Mouse (Mus musculus) 3134 (cell line): ENCODE data around the gene Prph.
A peak's percentile ranks its signal among the peaks of the same experiment; 100 is the strongest.
"Not testable (repeated sequence)": the region's sequence is repeated elsewhere in the genome, so short reads cannot be mapped to it uniquely, and the experiment has no call there.

ENCODE experiments used
- DNase-seq: peaks from one replicate; pipeline ENCODE4 v3.0.0-alpha.2; 2011; ENCODE audit warnings: low spot score; ENCODE audit not compliant: insufficient read length; ENCODE audit errors: extremely low read depth

Prph gene

GRCm38 (mm10) chr15:99074600-99075333, 19.8 kb downstream of the Prph start:
- peak; percentile 100 for DNase-seq

GRCm38 (mm10) chr15:99076011-99076410, 21.0 kb downstream of the Prph start:
- DNase-seq = not testable (repeated sequence)

- no peak for DNase-seq
Observed at GRCm38 (mm10) chr15:99078181-99078910, 23.4 kb downstream of the Prph start.

- no peak for DNase-seq
Observed at GRCm38 (mm10) chr15:99079804-99080203, 24.8 kb downstream of the Prph start.

- no peak for DNase-seq
Observed at GRCm38 (mm10) chr15:99082322-99082721, 27.3 kb downstream of the Prph start.

- DNase-seq = no peak
Observed at GRCm38 (mm10) chr15:99082840-99083239, 27.9 kb downstream of the Prph start.

GRCm38 (mm10) chr15:99083258-99083657, 28.3 kb downstream of the Prph start:
- DNase-seq = no peak

GRCm38 (mm10) chr15:99083867-99084557, 29.0 kb downstream of the Prph start:
- DNase-seq = no peak

- DNase-seq = peak; percentile 36
Observed at GRCm38 (mm10) chr15:99084618-99085017, 29.6 kb downstream of the Prph start.

- DNase-seq = no peak
Observed at GRCm38 (mm10) chr15:99085997-99086396, 31.0 kb downstream of the Prph start.

GRCm38 (mm10) chr15:99087253-99088075, 32.5 kb downstream of the Prph start, which contains the start of gene C1ql4:
Gene C1ql4, minus strand, starts transcription at chr15:99087817.
- DNase-seq = no peak

GRCm38 (mm10) chr15:99088292-99088691, 33.3 kb downstream of the Prph start:
- no peak for DNase-seq

GRCm38 (mm10) chr15:99089069-99089468, 34.1 kb downstream of the Prph start:
- DNase-seq = no peak

GRCm38 (mm10) chr15:99092870-99093269, 37.9 kb downstream of the Prph start, which contains the start of gene Dnajc22:
Gene Dnajc22, plus strand, starts transcription at chr15:99093170.
- no peak for DNase-seq

- no peak for DNase-seq
Observed at GRCm38 (mm10) chr15:99093291-99094258, 38.6 kb downstream of the Prph start.

GRCm38 (mm10) chr15:99094631-99095270, 39.8 kb downstream of the Prph start:
- no peak for DNase-seq

- DNase-seq = no peak
Observed at GRCm38 (mm10) chr15:99095356-99095755, 40.4 kb downstream of the Prph start.

GRCm38 (mm10) chr15:99096061-99096793, 41.3 kb downstream of the Prph start:
- no peak for DNase-seq
